Mouse (Mus musculus) hindbrain, embryonic 11.5 days (tissue): Measurements from ENCODE around the gene Btbd9. TPM values are rescaled to one million over a fixed set of nuclear protein-coding genes. Genes with fewer than 3 reads are reported as not detected.

Experiments used
- ATAC-seq: fragments of 200-750 bp; cut with Nextera tagmentation; 2 replicates; pipeline ENCODE4 v1.8.0; 2017; ENCODE audit warnings: mild to moderate bottlenecking, moderate TSS enrichment, moderate library complexity; ENCODE audit not compliant: low FRiP score
- DNase-seq: peaks from one replicate; pipeline ENCODE4 v3.0.0-alpha.2; 2015; ENCODE audit warnings: low spot score
- H3K27ac ChIP-seq: fragments of 300-500 bp; sonication (generic); 2 replicates; pipeline ENCODE4 v1.5.1; 2014; ENCODE audit warnings: mild to moderate bottlenecking, low read depth, low read length
- H3K27me3 ChIP-seq: fragments of 300-500 bp; sonication (generic); 2 replicates; pipeline ENCODE4 v1.6.1; 2014; ENCODE audit warnings: mild to moderate bottlenecking, low read length, moderate library complexity, mixed read lengths; ENCODE audit not compliant: control insufficient read depth, insufficient read depth
- H3K36me3 ChIP-seq: fragments of 300-500 bp; sonication (generic); 2 replicates; pipeline ENCODE4 v1.6.1; 2014; ENCODE audit warnings: mild to moderate bottlenecking, low read length, moderate library complexity, mixed read lengths; ENCODE audit not compliant: control insufficient read depth, insufficient read depth
- H3K4me1 ChIP-seq: fragments of 300-500 bp; sonication (generic); replicated peaks from 2 replicates; pipeline ENCODE4 v1.6.1; 2014; ENCODE audit warnings: low read length, mixed read lengths; ENCODE audit not compliant: control insufficient read depth, insufficient read depth
- H3K4me2 ChIP-seq: fragments of 300-500 bp; sonication (generic); replicated peaks from 2 replicates; pipeline ENCODE4 v1.6.1; 2014; ENCODE audit warnings: mild to moderate bottlenecking, low read depth, low read length
- H3K4me3 ChIP-seq: fragments of 300-500 bp; sonication (generic); 2 replicates; pipeline ENCODE4 v1.5.1; 2014; ENCODE audit warnings: low read depth, low read length
- H3K9ac ChIP-seq: fragments of 300-500 bp; sonication (generic); 2 replicates; pipeline ENCODE4 v1.6.1; 2014; ENCODE audit warnings: low read depth, low read length
- H3K9me3 ChIP-seq: fragments of 300-500 bp; sonication (generic); 2 replicates; pipeline ENCODE4 v1.6.1; 2016; ENCODE audit warnings: low read length; ENCODE audit not compliant: control insufficient read depth
- WGBS: fragments of 180-500 bp; shearing (Covaris S2); extraction: QIAGEN DNeasy Blood & Tissue Kit; methylation state at CpG from one replicate; pipeline ENCODE4 v1.1.7; 2014; 5-methylcytosine and 5-hydroxymethylcytosine counted together
- polyA plus RNA-seq: library from polyadenylated mRNA; unstranded; fragments of >200 nt; fragmentation: Nextera tagmentation; extraction: Ambion mirVana; gene quantifications from 2 replicates; pipeline ENCODE4 v1.2.1, GENCODE M21; 2014

Btbd9 gene
- polyA plus RNA-seq, 1 experiment from 2014 or later: 63.0 TPM

DNA sequence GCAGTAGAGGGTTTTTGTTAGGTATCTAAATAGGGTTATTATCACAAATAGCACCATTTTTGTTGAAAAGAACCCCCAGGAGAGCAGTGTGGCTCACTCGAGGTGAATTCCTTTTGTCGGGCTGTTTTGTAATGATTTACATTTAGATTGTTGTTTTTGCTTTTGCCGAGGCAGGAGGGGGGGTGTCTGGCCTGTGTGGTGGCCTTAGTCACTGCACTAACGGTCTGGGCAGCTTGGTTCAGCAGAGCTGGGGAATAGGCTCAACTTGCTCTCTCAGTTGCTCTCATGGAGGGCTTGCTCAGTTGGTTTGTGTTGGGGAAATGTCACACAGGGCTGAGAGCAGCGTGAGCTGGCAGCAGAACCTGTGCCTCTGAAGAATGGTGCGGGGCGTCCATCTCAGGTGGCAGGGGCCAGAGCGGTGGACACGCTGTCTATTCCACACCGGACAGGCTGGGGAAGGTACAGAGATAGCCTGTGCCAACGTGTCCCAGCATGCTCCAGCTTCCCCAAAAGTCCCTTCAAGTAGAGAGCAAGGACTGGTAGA is 385.1 kb downstream of the Btbd9 start:
- DNase-seq (no peak), ATAC-seq (no peak)
- no peaks in the 10 kb centered on the region for H3K36me3 ChIP-seq
- no peak overlapping the region for H3K4me3 ChIP-seq
- H3K9ac ChIP-seq: no peak overlapping the region
- H3K27ac ChIP-seq: no peak overlapping the region
- H3K27me3 ChIP-seq: no peaks in the 10 kb centered on the region
- WGBS: 69% methylated on average over 11 of the region's 11 CpGs
- peaks cover 8% of the 10 kb centered on the region for H3K4me1 ChIP-seq
- H3K9me3 ChIP-seq: no peaks in the 10 kb centered on the region
- no peak overlapping the region for H3K4me2 ChIP-seq

DNA sequence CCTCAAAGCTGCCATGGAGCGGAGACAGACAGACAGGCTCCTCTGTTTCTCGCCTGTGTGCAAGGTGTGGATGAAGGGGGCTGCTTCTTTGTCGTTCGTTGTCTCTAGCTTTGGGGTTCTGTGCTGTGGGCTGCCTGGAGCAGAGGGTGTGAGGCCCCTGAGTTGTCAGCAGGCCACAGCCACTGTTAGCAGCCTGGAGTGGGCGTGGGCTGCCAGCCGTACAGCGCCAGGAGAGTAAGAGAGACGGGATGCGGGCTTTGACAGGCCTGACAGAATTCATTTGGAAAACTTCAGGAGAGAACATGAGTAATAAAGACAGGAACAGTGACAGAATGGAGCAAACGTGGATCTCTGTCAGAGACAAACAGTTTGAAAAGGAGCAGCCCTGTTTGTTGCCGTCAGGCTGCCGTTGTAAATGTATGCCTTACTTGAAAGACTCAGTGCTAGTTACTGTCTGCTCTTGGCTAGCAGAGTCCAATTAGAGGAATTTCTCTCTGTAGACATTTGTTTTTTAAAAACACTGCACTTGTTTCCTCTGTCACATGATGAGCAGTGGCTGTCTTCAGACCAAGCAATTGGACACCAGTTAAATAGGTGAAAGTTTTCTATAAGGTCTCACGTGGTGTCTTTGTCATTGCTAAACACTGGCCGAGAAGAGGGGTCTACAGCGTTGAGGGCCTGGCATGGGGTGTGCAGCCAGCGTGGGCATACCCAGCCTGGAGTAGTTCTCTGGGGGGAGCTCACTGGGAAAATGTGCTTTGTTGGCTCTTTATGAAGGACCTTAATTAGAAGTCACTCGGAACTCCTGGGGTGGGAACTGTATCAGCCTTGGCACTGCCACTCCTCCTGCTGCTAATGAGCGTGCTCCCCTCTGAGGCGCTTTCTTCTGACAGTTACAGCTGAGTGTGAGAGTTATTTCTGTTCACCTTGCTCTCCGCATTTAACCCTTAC is 388.0 kb downstream of the Btbd9 start:
- DNase-seq (peak; percentile 36), ATAC-seq (no peak)
- H3K4me2 ChIP-seq: no peak overlapping the region
- no peaks in the 10 kb centered on the region for H3K36me3 ChIP-seq
- peak overlapping the region; percentile 75; the same call in 1 of the 2 replicates for H3K27ac ChIP-seq
- no peak overlapping the region for H3K4me3 ChIP-seq
- 31% methylated on average over 20 of the region's 20 CpGs for WGBS
- H3K9me3 ChIP-seq: no peaks in the 10 kb centered on the region
- no peaks in the 10 kb centered on the region for H3K27me3 ChIP-seq
- peaks cover 8% of the 10 kb centered on the region for H3K4me1 ChIP-seq
- H3K9ac ChIP-seq: 0 out of 2 replicates have a peak overlapping the region, but pooled peaks have one; percentile 31

DNA sequence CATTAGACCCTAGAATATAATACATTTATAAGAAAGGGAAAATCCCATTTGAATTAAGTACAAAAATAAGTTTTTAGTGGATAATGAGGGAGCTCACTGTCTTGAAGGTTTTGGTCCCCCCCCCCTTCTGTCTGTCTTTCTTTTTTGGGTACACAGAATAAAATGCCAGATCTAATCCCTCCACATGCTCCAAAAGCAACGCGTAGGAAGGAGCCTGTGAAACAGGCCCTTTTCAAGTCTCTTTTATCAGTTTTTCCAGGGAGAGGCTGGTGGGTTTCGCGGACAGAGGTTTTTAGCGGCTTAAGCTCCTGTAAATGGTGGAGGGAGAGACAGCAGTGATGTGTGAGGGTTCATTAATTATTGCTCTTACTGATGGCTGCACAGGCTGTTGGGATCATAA is 388.7 kb downstream of the Btbd9 start:
- no peak for DNase-seq
- no peak overlapping the region for H3K9ac ChIP-seq
- no peaks in the 10 kb centered on the region for H3K36me3 ChIP-seq
- H3K9me3 ChIP-seq: no peaks in the 10 kb centered on the region
- H3K4me1 ChIP-seq: peaks cover 8% of the 10 kb centered on the region
- 66% methylated on average over 5 of the region's 5 CpGs for WGBS
- no peaks in the 10 kb centered on the region for H3K27me3 ChIP-seq
- no peak overlapping the region for H3K4me3 ChIP-seq
- peak overlapping the region; percentile 75 for H3K27ac ChIP-seq
- no peak overlapping the region for H3K4me2 ChIP-seq
- ATAC-seq: no peak

- DNase-seq: no peak
- H3K27ac ChIP-seq: no peak overlapping the region
- H3K9ac ChIP-seq: no peak overlapping the region
- no peak overlapping the region for H3K4me2 ChIP-seq
- H3K4me3 ChIP-seq: no peak overlapping the region
- WGBS: 91% methylated on average over 6 of the region's 6 CpGs
- H3K36me3 ChIP-seq: no peaks in the 10 kb centered on the region
- ATAC-seq: no peak
- no peaks in the 10 kb centered on the region for H3K9me3 ChIP-seq
- H3K27me3 ChIP-seq: no peaks in the 10 kb centered on the region
- H3K4me1 ChIP-seq: peaks cover 8% of the 10 kb centered on the region
Measured at GRCm38 (mm10) chr17:30187154-30187553, 389.1 kb downstream of the Btbd9 start.

- Histone ChIP-seq H3K27ac (no peak overlapping the region), H3K4me3 (no peak overlapping the region), H3K9ac (no peak overlapping the region), H3K4me2 (no peak overlapping the region), H3K9me3 (no peaks in the 10 kb centered on the region), H3K27me3 (no peaks in the 10 kb centered on the region), H3K4me1 (peaks cover 4% of the 10 kb centered on the region), H3K36me3 (no peaks in the 10 kb centered on the region)
- WGBS: 86% methylated on average over 6 of the region's 6 CpGs
- DNase-seq (no peak), ATAC-seq (no peak)
Measured at GRCm38 (mm10) chr17:30183561-30183960, 392.7 kb downstream of the Btbd9 start.

DNA sequence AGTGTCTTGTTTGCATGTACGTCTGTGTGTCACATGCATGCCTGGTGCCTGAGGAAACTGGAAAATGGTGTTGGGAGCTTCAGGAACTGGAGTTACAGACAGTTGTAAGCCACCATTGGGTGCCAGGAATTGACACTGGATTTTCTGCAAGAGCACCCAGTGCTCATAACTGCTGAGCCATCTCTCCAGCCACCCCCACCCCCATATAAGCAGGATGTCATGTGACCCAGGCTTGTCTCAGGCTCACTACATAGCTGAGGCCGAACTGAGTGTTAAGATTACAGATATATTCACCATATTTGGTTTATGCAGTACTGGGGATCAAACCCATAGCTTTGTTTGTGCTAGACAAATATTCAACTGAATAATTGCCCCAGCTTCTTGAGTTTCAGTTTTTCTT is 394.2 kb downstream of the Btbd9 start:
- WGBS: 95% methylated on average over 2 of the region's 2 CpGs
- H3K4me1 ChIP-seq: peaks cover 2% of the 10 kb centered on the region
- H3K9me3 ChIP-seq: no peaks in the 10 kb centered on the region
- H3K27ac ChIP-seq: no peak overlapping the region
- no peak for ATAC-seq
- no peak overlapping the region for H3K9ac ChIP-seq
- H3K4me2 ChIP-seq: no peak overlapping the region
- no peaks in the 10 kb centered on the region for H3K36me3 ChIP-seq
- DNase-seq: no peak
- no peaks in the 10 kb centered on the region for H3K27me3 ChIP-seq
- no peak overlapping the region for H3K4me3 ChIP-seq

DNA sequence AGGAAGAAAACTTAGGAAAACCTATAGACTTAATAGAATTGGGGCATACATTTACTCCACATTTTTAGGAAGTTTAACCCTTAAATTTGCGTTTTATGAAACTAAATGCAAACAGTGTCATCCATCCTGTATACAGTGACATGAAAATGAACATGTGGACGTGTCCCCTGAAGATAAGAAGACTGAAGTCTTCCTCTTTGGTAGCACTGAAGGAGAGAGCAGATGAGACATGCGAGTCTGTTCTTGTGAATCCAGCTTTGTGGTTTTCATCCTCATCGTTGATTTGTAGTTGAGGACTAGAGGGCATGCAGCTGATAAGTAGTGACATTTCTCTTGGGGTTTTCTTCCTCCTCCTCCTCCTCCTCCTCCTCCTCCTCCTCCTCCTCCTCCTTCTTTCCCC is 394.7 kb downstream of the Btbd9 start:
- Histone ChIP-seq H3K9me3 (no peaks in the 10 kb centered on the region), H3K27me3 (no peaks in the 10 kb centered on the region), H3K4me2 (no peak overlapping the region), H3K4me1 (no peaks in the 10 kb centered on the region), H3K27ac (no peak overlapping the region), H3K4me3 (no peak overlapping the region), H3K36me3 (no peaks in the 10 kb centered on the region), H3K9ac (no peak overlapping the region)
- ATAC-seq: no peak
- no peak for DNase-seq
- WGBS: 88% methylated on average over 4 of the region's 4 CpGs

DNA sequence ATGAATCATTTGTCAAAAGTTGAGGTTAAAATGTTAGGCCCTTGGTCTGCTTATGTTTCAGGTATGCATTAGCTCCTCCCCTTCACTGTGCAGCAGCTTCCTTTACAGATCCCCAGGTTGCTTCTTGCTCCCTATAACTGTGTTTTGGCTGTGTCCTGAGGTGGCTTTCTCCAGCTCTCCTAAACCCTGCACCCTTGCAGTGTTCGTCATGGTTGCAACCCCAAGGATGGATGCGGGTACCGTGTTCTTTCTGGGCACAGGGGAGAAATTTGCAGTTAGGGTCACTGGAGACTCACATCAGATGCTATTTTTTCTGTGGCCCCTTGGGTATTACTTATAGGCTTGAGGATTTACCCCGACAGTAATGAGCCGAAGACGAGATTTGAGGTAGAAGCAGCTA is 396.1 kb downstream of the Btbd9 start:
- no peaks in the 10 kb centered on the region for H3K27me3 ChIP-seq
- 89% methylated on average over 6 of the region's 6 CpGs for WGBS
- no peaks in the 10 kb centered on the region for H3K36me3 ChIP-seq
- no peaks in the 10 kb centered on the region for H3K4me1 ChIP-seq
- H3K4me3 ChIP-seq: no peak overlapping the region
- H3K4me2 ChIP-seq: no peak overlapping the region
- H3K9ac ChIP-seq: no peak overlapping the region
- H3K9me3 ChIP-seq: no peaks in the 10 kb centered on the region
- no peak overlapping the region for H3K27ac ChIP-seq
- DNase-seq (no peak), ATAC-seq (no peak)

GRCm38 (mm10) chr17:30178402-30178801 is 397.9 kb downstream of the Btbd9 start:
- Histone ChIP-seq H3K36me3 (no peaks in the 10 kb centered on the region), H3K4me2 (no peak overlapping the region), H3K27me3 (no peaks in the 10 kb centered on the region), H3K27ac (no peak overlapping the region), H3K9ac (no peak overlapping the region), H3K4me3 (no peak overlapping the region), H3K9me3 (no peaks in the 10 kb centered on the region), H3K4me1 (no peaks in the 10 kb centered on the region)
- no peak for ATAC-seq
- WGBS: 86% methylated on average over 1 of the region's 1 CpGs
- no peak for DNase-seq
